Mouse (Mus musculus) forebrain, embryonic 10.5 days (tissue): ENCODE results near the gene Bicdl1. TPM values are rescaled to one million over a fixed set of nuclear protein-coding genes. Genes with fewer than 3 reads are reported as not detected.
A peak's percentile ranks its signal among the peaks of the same experiment; 100 is the strongest.

Source experiments
- DNase-seq: peaks from one replicate; pipeline ENCODE4 v3.0.0-alpha.2; 2017; ENCODE audit warnings: low spot score; ENCODE audit errors: extremely low spot score
- H3K27ac ChIP-seq: fragments of 300-500 bp; sonication (generic); 2 replicates; pipeline ENCODE4 v1.5.1; 2016; ENCODE audit warnings: mild to moderate bottlenecking
- H3K27me3 ChIP-seq: fragments of 300-500 bp; sonication (generic); 2 replicates; pipeline ENCODE4 v1.6.1; 2016; ENCODE audit warnings: mild to moderate bottlenecking; ENCODE audit not compliant: poor library complexity, severe bottlenecking
- H3K36me3 ChIP-seq: fragments of 300-500 bp; sonication (generic); replicated peaks from 2 replicates; pipeline ENCODE4 v1.6.1; 2016; ENCODE audit warnings: mild to moderate bottlenecking, moderate library complexity
- H3K4me1 ChIP-seq: fragments of 300-500 bp; sonication (generic); 2 replicates; pipeline ENCODE4 v1.6.1; 2016
- H3K4me3 ChIP-seq: fragments of 300-500 bp; sonication (generic); 2 replicates; pipeline ENCODE4 v1.5.1; 2016; ENCODE audit warnings: mild to moderate bottlenecking, moderate library complexity
- H3K9me3 ChIP-seq: fragments of 300-500 bp; sonication (generic); 2 replicates; pipeline ENCODE4 v1.6.1; 2016; ENCODE audit warnings: mild to moderate bottlenecking, moderate library complexity
- WGBS: fragments of 180-500 bp; shearing (Covaris S2); methylation state at CpG from one replicate; pipeline ENCODE4 v1.1.7; 2016; 5-methylcytosine and 5-hydroxymethylcytosine counted together
- polyA plus RNA-seq: library from polyadenylated mRNA; unstranded; fragments of >200 nt; fragmentation: Nextera tagmentation; extraction: Ambion mirVana; gene quantifications from 2 replicates; pipeline ENCODE4 v1.2.1, GENCODE M21; 2016

Bicdl1 gene
- polyA plus RNA-seq, 1 experiment from 2014 or later: 7.5 TPM

- WGBS: 67% methylated on average over 3 of the region's 3 CpGs
- Histone ChIP-seq H3K36me3 (no peaks in the 10 kb centered on the region), H3K9me3 (no peaks in the 10 kb centered on the region), H3K27me3 (no peaks in the 10 kb centered on the region), H3K27ac (no peak overlapping the region), H3K4me3 (no peak overlapping the region), H3K4me1 (peaks cover 23% of the 10 kb centered on the region)
- no peak for DNase-seq
These were observed 38.1 kb downstream of the Bicdl1 start for GRCm38 (mm10) chr5:115693271-115693670.

- DNase-seq: no peak
- H3K36me3 ChIP-seq: no peaks in the 10 kb centered on the region
- no peaks in the 10 kb centered on the region for H3K27me3 ChIP-seq
- H3K27ac ChIP-seq: no peak overlapping the region
- peaks cover 15% of the 10 kb centered on the region for H3K4me1 ChIP-seq
- 38% methylated on average over 7 of the region's 7 CpGs for WGBS
- H3K9me3 ChIP-seq: no peaks in the 10 kb centered on the region
- no peak overlapping the region for H3K4me3 ChIP-seq
These were observed 44.7 kb downstream of the Bicdl1 start for GRCm38 (mm10) chr5:115686716-115687115.

GRCm38 (mm10) chr5:115685126-115685525 is 46.3 kb downstream of the Bicdl1 start:
- DNase-seq: no peak
- Histone ChIP-seq H3K27me3 (no peaks in the 10 kb centered on the region), H3K36me3 (no peaks in the 10 kb centered on the region), H3K4me1 (peaks cover 15% of the 10 kb centered on the region), H3K9me3 (no peaks in the 10 kb centered on the region), H3K27ac (no peak overlapping the region), H3K4me3 (no peak overlapping the region)
- 91% methylated on average over 10 of the region's 10 CpGs for WGBS

GRCm38 (mm10) chr5:115671846-115672245 is 59.6 kb downstream of the Bicdl1 start:
- no peak overlapping the region for H3K4me3 ChIP-seq
- WGBS: 74% methylated on average over 8 of the region's 8 CpGs
- H3K4me1 ChIP-seq: peaks cover 43% of the 10 kb centered on the region
- no peaks in the 10 kb centered on the region; the same call in 1 of the 2 replicates for H3K27me3 ChIP-seq
- no peaks in the 10 kb centered on the region for H3K36me3 ChIP-seq
- DNase-seq: no peak
- no peaks in the 10 kb centered on the region for H3K9me3 ChIP-seq
- no peak overlapping the region for H3K27ac ChIP-seq

GRCm38 (mm10) chr5:115670406-115670805 is 61.0 kb downstream of the Bicdl1 start:
- WGBS: 82% methylated on average over 2 of the region's 2 CpGs
- H3K27me3 ChIP-seq: no peaks in the 10 kb centered on the region; the same call in 1 of the 2 replicates
- no peak overlapping the region; the same call in 1 of the 2 replicates for H3K27ac ChIP-seq
- H3K9me3 ChIP-seq: no peaks in the 10 kb centered on the region
- no peaks in the 10 kb centered on the region for H3K36me3 ChIP-seq
- peaks cover 52% of the 10 kb centered on the region for H3K4me1 ChIP-seq
- no peak for DNase-seq
- H3K4me3 ChIP-seq: no peak overlapping the region

GRCm38 (mm10) chr5:115669974-115670373 is 61.4 kb downstream of the Bicdl1 start:
- H3K4me3 ChIP-seq: no peak overlapping the region
- H3K27ac ChIP-seq: no peak overlapping the region
- H3K27me3 ChIP-seq: no peaks in the 10 kb centered on the region; the same call in 1 of the 2 replicates
- no peaks in the 10 kb centered on the region for H3K9me3 ChIP-seq
- H3K36me3 ChIP-seq: no peaks in the 10 kb centered on the region
- DNase-seq: no peak
- WGBS: 87% methylated on average over 11 of the region's 11 CpGs
- H3K4me1 ChIP-seq: peaks cover 52% of the 10 kb centered on the region

GRCm38 (mm10) chr5:115668986-115669385 is 62.4 kb downstream of the Bicdl1 start:
- DNase-seq: no peak
- Histone ChIP-seq H3K27ac (peak overlapping the region; percentile 66; the same call in 1 of the 2 replicates), H3K4me1 (peaks cover 52% of the 10 kb centered on the region), H3K36me3 (no peaks in the 10 kb centered on the region), H3K9me3 (no peaks in the 10 kb centered on the region), H3K27me3 (no peaks in the 10 kb centered on the region; the same call in 1 of the 2 replicates), H3K4me3 (no peak overlapping the region)
- 87% methylated on average over 12 of the region's 12 CpGs for WGBS

- no peaks in the 10 kb centered on the region for H3K9me3 ChIP-seq
- H3K27ac ChIP-seq: peak overlapping the region; percentile 66
- DNase-seq: no peak
- H3K4me1 ChIP-seq: peaks cover 52% of the 10 kb centered on the region
- no peaks in the 10 kb centered on the region; the same call in 1 of the 2 replicates for H3K27me3 ChIP-seq
- no peaks in the 10 kb centered on the region for H3K36me3 ChIP-seq
- WGBS: 5% methylated on average over 7 of the region's 7 CpGs
- H3K4me3 ChIP-seq: no peak overlapping the region
These were observed 63.5 kb downstream of the Bicdl1 start for GRCm38 (mm10) chr5:115667894-115668293.

- Histone ChIP-seq H3K9me3 (no peaks in the 10 kb centered on the region), H3K27me3 (no peaks in the 10 kb centered on the region; the same call in 1 of the 2 replicates), H3K4me3 (no peak overlapping the region), H3K4me1 (peaks cover 51% of the 10 kb centered on the region), H3K27ac (peak overlapping the region; percentile 66), H3K36me3 (no peaks in the 10 kb centered on the region)
- WGBS: 73% methylated on average over 8 of the region's 8 CpGs
- no peak for DNase-seq
These were observed 64.2 kb downstream of the Bicdl1 start for GRCm38 (mm10) chr5:115667210-115667609.

- peak overlapping the region; percentile 56 for H3K27ac ChIP-seq
- H3K9me3 ChIP-seq: no peaks in the 10 kb centered on the region
- WGBS: 75% methylated on average over 8 of the region's 8 CpGs
- no peaks in the 10 kb centered on the region for H3K36me3 ChIP-seq
- peaks cover 44% of the 10 kb centered on the region for H3K4me1 ChIP-seq
- no peak for DNase-seq
- no peaks in the 10 kb centered on the region; the same call in 1 of the 2 replicates for H3K27me3 ChIP-seq
- H3K4me3 ChIP-seq: no peak overlapping the region
These were observed 64.9 kb downstream of the Bicdl1 start for GRCm38 (mm10) chr5:115666366-115667065.

- H3K9me3 ChIP-seq: no peaks in the 10 kb centered on the region
- no peak for DNase-seq
- no peak overlapping the region for H3K27ac ChIP-seq
- no peaks in the 10 kb centered on the region for H3K27me3 ChIP-seq
- H3K36me3 ChIP-seq: no peaks in the 10 kb centered on the region
- no peak overlapping the region for H3K4me3 ChIP-seq
- WGBS: 92% methylated on average over 22 of the region's 22 CpGs
- H3K4me1 ChIP-seq: peaks cover 15% of the 10 kb centered on the region
These were observed 68.8 kb downstream of the Bicdl1 start for GRCm38 (mm10) chr5:115662658-115663057.

- H3K9me3 ChIP-seq: no peaks in the 10 kb centered on the region
- 88% methylated on average over 6 of the region's 6 CpGs for WGBS
- H3K4me1 ChIP-seq: 0 out of 2 replicates have a peak, but pooled peaks cover 3% of the 10 kb centered on the region
- no peak for DNase-seq
- H3K27ac ChIP-seq: no peak overlapping the region
- no peaks in the 10 kb centered on the region for H3K36me3 ChIP-seq
- no peak overlapping the region for H3K4me3 ChIP-seq
- H3K27me3 ChIP-seq: no peaks in the 10 kb centered on the region
These were observed 73.1 kb downstream of the Bicdl1 start for GRCm38 (mm10) chr5:115658352-115658751.

GRCm38 (mm10) chr5:115657234-115657633 is 74.2 kb downstream of the Bicdl1 start:
- WGBS: 76% methylated on average over 1 of the region's 1 CpGs
- DNase-seq: no peak
- Histone ChIP-seq H3K27ac (no peak overlapping the region), H3K4me3 (no peak overlapping the region), H3K27me3 (no peaks in the 10 kb centered on the region), H3K9me3 (no peaks in the 10 kb centered on the region), H3K4me1 (peaks cover 10% of the 10 kb centered on the region), H3K36me3 (no peaks in the 10 kb centered on the region)
